Mouse (Mus musculus): ENCODE results near the gene Ptcd2.

GRCm38 (mm10) chr13:99314657-99315181 lies 29.8 kb downstream of the Ptcd2 start:
- no peak for TF ChIP-seq POLR2A (IDR thresholded peaks at IDR 0.05; ENCODE audit: extremely low read depth, insufficient read depth, low read length)
- no peak for TF ChIP-seq CTCF (IDR thresholded peaks at IDR 0.05; ENCODE audit: extremely low read depth, insufficient read depth, low read length)
